Mouse (Mus musculus): ENCODE results near the gene Tmem126a. TPM values are rescaled to one million over a fixed set of nuclear protein-coding genes. Genes with fewer than 3 reads are reported as not detected.
A peak's percentile ranks its signal among the peaks of the same experiment; 100 is the strongest.

Tmem126a gene
- polyA plus RNA-seq (2015; fragmentation: Nextera tagmentation; extraction: Ambion mirVana) = 137 and 140 TPM in 2 replicates

DNA sequence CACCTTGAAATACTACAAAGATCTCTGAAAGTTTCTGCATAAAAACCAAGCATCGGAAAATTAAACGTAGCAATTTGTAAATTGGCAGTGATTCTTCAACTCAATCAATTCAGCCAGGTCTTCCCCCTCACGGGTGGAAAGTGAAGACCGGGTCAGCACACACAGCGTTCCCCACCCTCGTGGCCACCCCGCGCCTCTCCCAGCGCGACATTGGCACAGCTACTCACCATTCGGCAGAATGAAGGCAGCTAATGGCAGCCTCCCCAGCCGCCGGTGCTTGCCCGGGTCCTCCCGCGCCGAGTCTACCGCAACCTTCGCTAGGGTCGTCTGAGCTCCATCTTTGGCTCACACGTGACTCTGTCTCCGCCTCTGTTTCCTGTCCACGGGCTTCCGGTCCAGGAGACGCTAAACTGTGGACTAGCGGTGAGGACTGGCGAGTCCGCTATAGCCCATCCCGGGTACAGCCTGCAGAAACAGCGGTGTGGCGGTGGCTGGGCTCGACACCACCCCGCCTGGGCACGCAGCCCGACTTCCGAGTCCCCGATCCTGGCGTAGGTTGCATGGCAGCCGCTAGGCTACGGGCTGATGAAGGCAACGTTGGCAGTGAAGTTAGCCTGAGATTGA is at the start of gene Tmem126a:
Tmem126a (minus strand) TSS at position 385 of the 624 bp plus-strand sequence.
- Histone ChIP-seq H3K4me1 (replicated peaks) (peaks cover 7% of the 10 kb centered on the region), H3K36me3 (no peaks in the 10 kb centered on the region), H3K9ac (peak within 1 kb of the TSS; percentile 82), H3K4me3 (replicated peaks) (peak within 1 kb of the TSS; percentile 76), H3K27ac (peak within 1 kb of the TSS; percentile 91), H3K4me2 (replicated peaks) (peak within 1 kb of the TSS; percentile 73), H3K27me3 (replicated peaks) (no peaks in the 10 kb centered on the region), H3K9me3 (no peaks in the 10 kb centered on the region)
- under 1% methylated on average over 41 of the region's 41 CpGs for WGBS
- ATAC-seq = peak; percentile 96

DNA sequence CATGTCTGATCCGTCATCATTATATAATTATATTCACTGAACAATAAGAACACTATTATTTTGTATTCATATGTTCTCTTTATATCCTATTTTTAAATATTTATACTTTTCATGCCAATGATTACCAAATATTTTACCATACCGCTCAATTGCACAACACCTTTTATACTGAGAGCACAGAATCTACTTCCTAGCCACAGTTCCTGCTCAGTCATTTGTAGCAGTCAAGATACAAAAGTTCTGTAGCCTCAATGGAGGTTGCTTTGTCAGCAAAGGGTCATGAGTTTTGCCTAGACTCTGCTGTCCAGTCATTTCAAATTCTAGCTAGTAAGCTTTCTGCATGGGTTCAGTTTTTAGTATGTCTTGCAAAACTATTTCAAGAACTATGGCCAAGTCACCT is 25.6 kb upstream of the Tmem126a start:
- Histone ChIP-seq H3K4me1 (replicated peaks) (no peaks in the 10 kb centered on the region), H3K27me3 (replicated peaks) (no peaks in the 10 kb centered on the region), H3K9ac (no peak overlapping the region), H3K9me3 (no peaks in the 10 kb centered on the region), H3K4me3 (replicated peaks) (no peak overlapping the region), H3K36me3 (no peaks in the 10 kb centered on the region), H3K27ac (no peak overlapping the region), H3K4me2 (replicated peaks) (no peak overlapping the region)
- no peak for ATAC-seq
- WGBS = 91% methylated on average over 2 of the region's 2 CpGs

DNA sequence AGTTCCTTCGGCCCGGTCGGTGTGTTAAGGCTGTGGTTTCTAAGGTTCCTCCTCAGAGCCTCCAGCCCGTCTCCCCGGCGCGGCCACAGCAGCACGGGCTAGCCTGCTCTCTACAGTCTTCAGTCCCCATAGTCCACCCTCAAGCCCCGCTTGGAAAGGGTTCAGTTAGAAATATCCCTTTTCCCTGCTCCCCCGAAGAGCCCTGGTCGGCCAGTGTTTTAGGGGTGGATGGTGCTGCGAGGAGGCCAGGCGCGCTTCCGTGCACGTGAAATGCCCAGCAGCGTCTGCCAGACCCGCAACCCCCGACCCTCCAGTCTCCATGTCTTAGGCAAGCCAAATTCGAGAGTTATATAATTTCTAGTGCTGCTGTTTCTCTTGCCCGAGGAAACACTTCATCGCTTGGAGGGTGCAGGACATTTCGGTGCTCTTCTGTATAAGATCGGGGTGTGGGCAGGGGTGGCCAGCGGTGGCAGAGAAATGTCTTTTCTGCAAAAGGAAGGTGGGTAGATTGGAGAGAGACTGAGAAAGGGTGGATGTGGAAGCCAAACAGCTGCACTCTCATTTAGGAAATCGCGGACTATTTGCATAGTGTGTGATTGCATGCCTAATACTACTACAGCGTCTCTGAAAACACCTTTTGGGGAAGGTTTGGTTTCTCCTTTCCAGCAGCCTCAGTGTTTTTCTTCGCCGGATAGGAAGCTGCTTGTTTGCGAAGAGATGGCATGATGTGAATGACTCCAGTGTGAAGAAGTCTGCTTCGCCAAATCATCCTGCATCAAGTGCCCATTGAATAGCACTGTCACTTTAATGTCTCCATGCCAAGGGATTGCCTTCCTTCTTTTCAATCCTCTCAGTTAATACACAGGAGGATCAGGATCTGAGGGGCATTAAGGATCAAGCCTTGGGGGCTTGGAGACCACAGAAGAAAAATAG is 19.6 kb upstream of the Tmem126a start, which contains the start of gene Dlg2:
Dlg2 (plus strand) TSS at position 360 of the 933 bp plus-strand sequence.
- ATAC-seq = peak; percentile 84
- Histone ChIP-seq H3K27me3 (replicated peaks) (no peaks in the 10 kb centered on the region), H3K27ac (peak within 1 kb of the TSS; percentile 45; the same call in 1 of the 2 replicates), H3K9ac (peak within 1 kb of the TSS; percentile 67), H3K4me3 (replicated peaks) (peak within 1 kb of the TSS; percentile 62), H3K36me3 (no peaks in the 10 kb centered on the region), H3K9me3 (no peaks in the 10 kb centered on the region), H3K4me1 (replicated peaks) (no peaks in the 10 kb centered on the region; the same call in 1 of the 2 replicates), H3K4me2 (replicated peaks) (peak within 1 kb of the TSS; percentile 94)
- WGBS = 1% methylated on average over 32 of the region's 32 CpGs

DNA sequence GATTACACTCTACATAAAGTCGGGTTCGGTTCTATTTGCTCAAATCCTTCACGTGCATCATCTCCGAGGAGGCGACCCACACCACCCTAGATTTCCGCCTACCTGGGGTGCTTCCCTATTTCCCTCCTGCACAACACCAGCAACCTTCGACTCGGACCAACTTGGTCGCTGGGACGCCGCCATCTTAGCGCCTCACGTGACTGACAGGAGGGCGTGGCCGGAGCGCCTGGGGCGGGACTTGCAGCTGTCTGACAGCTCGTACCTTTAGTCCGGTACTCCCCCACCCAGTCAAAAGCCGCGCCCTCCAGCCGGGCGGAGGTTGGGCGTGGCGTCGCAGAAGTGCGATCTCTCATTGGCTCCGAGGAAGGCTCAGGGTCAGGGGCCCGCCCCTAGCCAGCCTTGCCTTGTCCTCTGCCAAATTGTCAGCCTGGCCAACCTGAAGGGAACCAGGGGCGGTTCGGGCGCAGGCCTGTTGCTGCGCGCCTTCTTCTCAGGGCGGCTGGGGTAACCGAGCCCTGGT is 18.8 kb upstream of the Tmem126a start, which contains the start of gene Tmem126b:
Tmem126b (minus strand) TSS at position 209 of the 520 bp plus-strand sequence.
- H3K4me3 ChIP-seq (replicated peaks) = peak within 1 kb of the TSS; percentile 62
- no peaks in the 10 kb centered on the region for H3K36me3 ChIP-seq
- ATAC-seq = peak; percentile 100
- H3K27ac ChIP-seq = peak within 1 kb of the TSS; percentile 45; the same call in 1 of the 2 replicates
- no peaks in the 10 kb centered on the region for H3K9me3 ChIP-seq
- H3K9ac ChIP-seq = peak within 1 kb of the TSS; percentile 67
- H3K4me2 ChIP-seq (replicated peaks) = peak within 1 kb of the TSS; percentile 94
- WGBS = under 1% methylated on average over 36 of the region's 36 CpGs
- no peaks in the 10 kb centered on the region for H3K27me3 ChIP-seq (replicated peaks)
- no peaks in the 10 kb centered on the region; the same call in 1 of the 2 replicates for H3K4me1 ChIP-seq (replicated peaks)

DNA sequence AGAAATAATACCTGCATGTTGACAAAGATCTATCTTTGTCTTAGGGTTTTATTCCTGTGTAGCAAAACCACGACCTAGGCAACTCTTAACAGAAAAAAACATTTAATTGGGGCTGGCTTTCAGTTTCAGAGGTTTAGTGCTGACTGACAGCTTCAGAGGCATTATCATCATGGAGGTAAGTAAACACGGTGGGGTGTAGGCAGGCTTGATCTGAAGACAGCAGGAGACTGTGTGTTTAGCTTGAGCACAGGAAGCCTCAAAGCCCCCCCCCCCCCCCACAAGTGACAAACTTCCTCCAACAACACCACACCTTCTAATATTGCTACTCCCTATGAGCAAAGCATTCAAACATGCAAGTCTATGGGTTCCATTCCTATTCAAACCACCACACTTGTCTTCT is 16.5 kb upstream of the Tmem126a start:
- Histone ChIP-seq H3K4me3 (replicated peaks) (no peak overlapping the region), H3K36me3 (no peaks in the 10 kb centered on the region), H3K4me1 (replicated peaks) (no peaks in the 10 kb centered on the region; the same call in 1 of the 2 replicates), H3K4me2 (replicated peaks) (no peak overlapping the region), H3K27me3 (replicated peaks) (no peaks in the 10 kb centered on the region), H3K9ac (no peak overlapping the region), H3K27ac (no peak overlapping the region), H3K9me3 (no peaks in the 10 kb centered on the region)
- no peak for ATAC-seq
- WGBS = 62% methylated on average over 2 of the region's 2 CpGs

DNA sequence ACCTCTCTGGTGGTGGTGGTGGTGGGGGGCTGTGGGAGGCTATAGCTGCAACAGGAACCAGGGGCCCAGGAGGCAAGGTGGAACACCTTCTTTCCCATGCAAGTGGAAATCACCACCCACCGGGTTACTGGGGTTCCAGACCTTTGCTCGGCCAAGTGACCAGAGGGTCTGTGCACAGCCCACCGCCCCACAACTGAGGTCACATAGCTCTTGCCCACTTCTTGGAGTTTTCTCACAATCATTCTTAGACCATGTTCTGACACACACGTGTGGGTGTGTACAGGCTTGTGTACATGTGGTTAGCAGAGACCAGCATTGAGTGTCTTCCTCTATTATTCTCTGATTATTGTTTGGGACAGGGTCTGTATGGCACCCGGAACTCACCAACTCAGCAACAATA is 4.4 kb upstream of the Tmem126a start:
- H3K4me1 ChIP-seq (replicated peaks) = no peaks in the 10 kb centered on the region
- WGBS = 86% methylated on average over 5 of the region's 5 CpGs
- no peak for ATAC-seq
- no peak overlapping the region for H3K4me2 ChIP-seq (replicated peaks)
- no peak overlapping the region for H3K4me3 ChIP-seq (replicated peaks)
- H3K9ac ChIP-seq = no peak overlapping the region
- H3K27ac ChIP-seq = no peak overlapping the region
- H3K27me3 ChIP-seq (replicated peaks) = no peaks in the 10 kb centered on the region
- H3K9me3 ChIP-seq = no peaks in the 10 kb centered on the region
- no peaks in the 10 kb centered on the region for H3K36me3 ChIP-seq

DNA sequence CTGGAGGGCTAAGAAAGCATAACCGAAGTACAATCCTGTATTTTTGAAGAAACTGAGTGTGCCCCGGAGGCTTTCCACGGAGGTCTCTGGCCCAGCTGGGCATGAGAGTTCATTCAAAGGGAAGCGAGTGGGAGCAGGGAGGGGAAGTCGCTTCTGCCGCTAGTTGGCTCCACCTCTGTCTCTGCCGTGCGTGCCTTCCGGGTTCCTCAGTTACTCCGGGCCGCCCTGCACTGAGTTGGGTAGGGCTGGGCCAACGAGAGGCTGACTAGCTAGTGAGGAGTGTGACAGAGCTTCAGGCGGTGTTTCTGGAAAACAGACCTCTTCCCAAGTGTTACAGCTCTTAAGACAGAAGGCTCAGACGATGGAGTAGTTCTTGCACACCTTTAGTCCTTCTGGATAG is 3.9 kb upstream of the Tmem126a start:
- Histone ChIP-seq H3K27ac (no peak overlapping the region), H3K4me1 (replicated peaks) (peaks cover 3% of the 10 kb centered on the region), H3K4me3 (replicated peaks) (no peak overlapping the region), H3K36me3 (no peaks in the 10 kb centered on the region), H3K4me2 (replicated peaks) (peak overlapping the region; percentile 27), H3K9ac (no peak overlapping the region), H3K27me3 (replicated peaks) (no peaks in the 10 kb centered on the region), H3K9me3 (no peaks in the 10 kb centered on the region)
- no peak for ATAC-seq
- 19% methylated on average over 14 of the region's 14 CpGs for WGBS

DNA sequence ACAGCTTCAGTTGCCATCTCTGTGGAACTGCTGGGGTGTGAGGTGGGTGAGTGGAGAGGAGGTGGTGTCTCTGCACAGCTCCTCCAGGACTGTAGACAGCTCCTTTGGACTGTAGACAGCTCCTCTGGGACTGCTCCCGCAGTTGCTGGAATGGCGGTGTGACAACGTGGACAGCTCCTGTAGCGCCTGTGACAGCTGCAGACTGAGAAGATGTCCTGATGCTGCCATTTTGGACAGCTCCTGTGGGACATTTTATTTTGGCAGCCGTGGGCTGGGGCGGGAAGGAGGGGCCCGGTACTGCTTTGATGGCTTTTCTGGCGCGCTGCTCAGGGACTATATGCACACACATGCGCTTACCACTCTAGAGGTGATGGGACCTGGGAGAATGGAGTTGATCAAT is 3.3 kb upstream of the Tmem126a start:
- no peak overlapping the region for H3K27ac ChIP-seq
- ATAC-seq = no peak
- no peaks in the 10 kb centered on the region for H3K27me3 ChIP-seq (replicated peaks)
- H3K9me3 ChIP-seq = no peaks in the 10 kb centered on the region
- H3K4me2 ChIP-seq (replicated peaks) = no peak overlapping the region
- peaks cover 7% of the 10 kb centered on the region for H3K4me1 ChIP-seq (replicated peaks)
- no peak overlapping the region for H3K9ac ChIP-seq
- 47% methylated on average over 10 of the region's 10 CpGs for WGBS
- no peak overlapping the region for H3K4me3 ChIP-seq (replicated peaks)
- H3K36me3 ChIP-seq = no peaks in the 10 kb centered on the region

DNA sequence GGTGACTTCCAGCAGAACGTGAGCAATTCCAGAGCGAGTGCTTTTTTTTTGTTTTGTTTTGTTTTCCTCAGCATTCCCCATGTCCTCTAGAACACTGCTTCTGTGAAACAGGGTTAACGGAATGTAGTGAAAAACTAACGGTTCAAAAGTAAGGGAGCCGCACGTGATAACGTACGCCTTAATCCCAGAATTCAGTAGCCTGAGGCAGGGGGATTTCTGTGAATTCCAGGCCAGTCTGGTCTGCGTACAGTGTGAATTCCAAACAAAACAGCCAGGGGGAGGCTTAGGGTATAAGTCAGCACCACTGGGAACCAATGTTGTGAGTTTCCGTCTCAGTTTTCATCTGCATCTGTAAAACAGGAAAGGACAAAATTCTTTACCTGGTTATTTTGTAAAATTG is 488 bp upstream of the Tmem126a start:
- Histone ChIP-seq H3K27me3 (replicated peaks) (no peaks in the 10 kb centered on the region), H3K36me3 (no peaks in the 10 kb centered on the region), H3K4me2 (replicated peaks) (peak overlapping the region; percentile 73), H3K4me3 (replicated peaks) (peak overlapping the region; percentile 76), H3K4me1 (replicated peaks) (peaks cover 7% of the 10 kb centered on the region), H3K9me3 (no peaks in the 10 kb centered on the region), H3K27ac (peak overlapping the region; percentile 91), H3K9ac (peak overlapping the region; percentile 82)
- ATAC-seq = peak; percentile 61
- WGBS = 8% methylated on average over 10 of the region's 10 CpGs

DNA sequence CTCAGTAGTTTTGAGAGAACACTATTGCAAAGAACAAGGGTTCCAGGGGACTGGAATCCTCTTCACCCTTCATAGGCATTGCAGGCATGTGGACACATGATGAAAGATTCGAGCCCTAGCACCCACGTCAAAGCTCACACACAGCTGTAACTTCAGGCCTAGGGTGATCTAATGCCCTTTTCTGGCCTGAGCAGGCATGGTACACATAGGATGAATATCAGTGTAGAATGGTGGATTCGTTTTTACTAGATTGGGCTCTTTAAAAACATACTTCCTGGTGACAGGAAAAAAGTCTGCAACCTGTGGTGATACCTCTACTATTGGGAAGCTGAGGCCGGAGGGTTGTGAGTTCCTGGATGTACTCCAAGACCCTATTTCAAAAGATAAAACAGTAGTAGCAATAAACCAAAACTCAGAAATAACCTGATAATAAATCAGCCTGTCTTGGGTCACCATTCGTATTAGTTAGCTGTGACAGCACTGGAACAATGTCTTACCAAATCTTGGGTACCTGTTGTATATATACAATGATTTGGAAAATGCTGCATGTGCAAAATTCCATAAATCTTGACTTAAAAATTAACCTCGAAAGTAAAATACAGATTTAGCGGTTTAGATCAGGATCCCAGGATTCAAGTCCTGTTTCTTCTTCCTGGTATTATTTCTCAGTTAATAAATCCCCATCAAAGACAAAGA is 732 bp downstream of the Tmem126a start:
- no peak for ATAC-seq
- Histone ChIP-seq H3K4me3 (replicated peaks) (peak overlapping the region; percentile 76), H3K4me2 (replicated peaks) (peak overlapping the region; percentile 73), H3K27ac (0 out of 2 replicates have a peak overlapping the region, but pooled peaks have one; percentile 37), H3K9ac (peak overlapping the region; percentile 82), H3K9me3 (no peaks in the 10 kb centered on the region), H3K36me3 (no peaks in the 10 kb centered on the region), H3K27me3 (replicated peaks) (no peaks in the 10 kb centered on the region), H3K4me1 (replicated peaks) (peaks cover 7% of the 10 kb centered on the region)
- WGBS = 16% methylated on average over 7 of the region's 7 CpGs

DNA sequence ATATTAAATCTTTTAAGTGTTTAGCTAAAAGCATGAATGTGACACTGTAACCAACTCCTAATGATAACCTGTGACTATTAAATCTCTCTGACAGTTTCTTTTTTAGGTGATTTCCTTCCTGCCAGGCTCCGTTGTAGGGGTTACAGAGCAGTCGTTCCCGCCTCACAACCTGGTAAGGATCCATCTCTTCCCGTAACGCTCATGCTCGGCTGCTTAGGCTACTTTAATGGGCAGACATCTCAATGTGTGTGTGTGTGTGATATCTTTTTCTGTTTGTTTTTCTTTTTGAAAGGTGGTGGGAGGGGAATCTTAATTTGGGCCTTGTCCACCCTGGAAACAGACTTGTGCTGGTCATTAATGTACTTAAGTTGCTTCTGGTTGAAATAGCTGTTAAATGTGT is 12.8 kb downstream of the Tmem126a start:
- no peaks in the 10 kb centered on the region for H3K4me1 ChIP-seq (replicated peaks)
- H3K27ac ChIP-seq = no peak overlapping the region
- H3K27me3 ChIP-seq (replicated peaks) = no peaks in the 10 kb centered on the region
- H3K9me3 ChIP-seq = no peaks in the 10 kb centered on the region
- no peak for ATAC-seq
- H3K4me2 ChIP-seq (replicated peaks) = peak overlapping the region; percentile 65
- peak overlapping the region; percentile 96 for H3K4me3 ChIP-seq (replicated peaks)
- WGBS = under 1% methylated on average over 6 of the region's 6 CpGs
- H3K9ac ChIP-seq = peak overlapping the region; percentile 99
- H3K36me3 ChIP-seq = no peaks in the 10 kb centered on the region

All from intestine, embryonic 15.5 days (tissue).